Mouse (Mus musculus) embryonic facial prominence, embryonic 15.5 days (tissue): ENCODE measurements around the gene Il4i1. TPM values are rescaled to one million over a fixed set of nuclear protein-coding genes. Genes with fewer than 3 reads are reported as not detected.

Experiments
- ATAC-seq: fragments of 200-750 bp; cut with Nextera tagmentation; 2 replicates; pipeline ENCODE4 v1.8.0; 2017; ENCODE audit warnings: low read depth, moderate TSS enrichment; ENCODE audit not compliant: insufficient number of reproducible peaks, low FRiP score, low TSS enrichment
- H3K27ac ChIP-seq: fragments of 300-500 bp; sonication (generic); replicated peaks from 2 replicates; pipeline ENCODE4 v1.5.1; 2015; ENCODE audit warnings: mild to moderate bottlenecking, inconsistent platforms
- H3K27me3 ChIP-seq: fragments of 300-500 bp; sonication (generic); 2 replicates; pipeline ENCODE4 v1.6.1; 2015; ENCODE audit warnings: inconsistent platforms
- H3K36me3 ChIP-seq: fragments of 300-500 bp; sonication (generic); 2 replicates; pipeline ENCODE4 v1.6.1; 2015; ENCODE audit warnings: mild to moderate bottlenecking, inconsistent platforms
- H3K4me1 ChIP-seq: fragments of 300-500 bp; sonication (generic); 2 replicates; pipeline ENCODE4 v1.6.1; 2015; ENCODE audit warnings: inconsistent platforms
- H3K4me2 ChIP-seq: fragments of 300-500 bp; sonication (generic); replicated peaks from 2 replicates; pipeline ENCODE4 v1.6.1; 2015; ENCODE audit warnings: mild to moderate bottlenecking, inconsistent platforms
- H3K4me3 ChIP-seq: fragments of 300-500 bp; sonication (generic); replicated peaks from 2 replicates; pipeline ENCODE4 v1.5.1; 2015; ENCODE audit warnings: mild to moderate bottlenecking, inconsistent platforms
- H3K9ac ChIP-seq: fragments of 300-500 bp; sonication (generic); 2 replicates; pipeline ENCODE4 v1.6.1; 2015; ENCODE audit warnings: inconsistent platforms
- H3K9me3 ChIP-seq: fragments of 300-500 bp; sonication (generic); replicated peaks from 2 replicates; pipeline ENCODE4 v1.6.1; 2016; ENCODE audit warnings: inconsistent platforms
- WGBS: fragments of 180-500 bp; shearing (Covaris S2); methylation state at CpG from one replicate; pipeline ENCODE4 v1.1.7; 2015; 5-methylcytosine and 5-hydroxymethylcytosine counted together
- polyA plus RNA-seq: library from polyadenylated mRNA; unstranded; fragments of >200 nt; fragmentation: Nextera tagmentation; extraction: Ambion mirVana; gene quantifications from 2 replicates; pipeline ENCODE4 v1.2.1, GENCODE M21; 2015

The Il4i1 gene
- polyA plus RNA-seq, 1 experiment from 2014 or later = 1.6 TPM

- WGBS = 74% methylated on average over 4 of the region's 4 CpGs
- no peak overlapping the region for H3K4me2 ChIP-seq
- H3K27me3 ChIP-seq = no peaks in the 10 kb centered on the region
- H3K4me1 ChIP-seq = peaks cover 9% of the 10 kb centered on the region; the same call in 1 of the 2 replicates
- H3K9ac ChIP-seq = no peak overlapping the region
- H3K27ac ChIP-seq = no peak overlapping the region
- ATAC-seq = no peak
- H3K36me3 ChIP-seq = peaks cover 27% of the 10 kb centered on the region
- H3K9me3 ChIP-seq = no peaks in the 10 kb centered on the region
- no peak overlapping the region for H3K4me3 ChIP-seq
These were observed 5.8 kb upstream of the Il4i1 start for GRCm38 (mm10) chr7:44810365-44810764.

DNA sequence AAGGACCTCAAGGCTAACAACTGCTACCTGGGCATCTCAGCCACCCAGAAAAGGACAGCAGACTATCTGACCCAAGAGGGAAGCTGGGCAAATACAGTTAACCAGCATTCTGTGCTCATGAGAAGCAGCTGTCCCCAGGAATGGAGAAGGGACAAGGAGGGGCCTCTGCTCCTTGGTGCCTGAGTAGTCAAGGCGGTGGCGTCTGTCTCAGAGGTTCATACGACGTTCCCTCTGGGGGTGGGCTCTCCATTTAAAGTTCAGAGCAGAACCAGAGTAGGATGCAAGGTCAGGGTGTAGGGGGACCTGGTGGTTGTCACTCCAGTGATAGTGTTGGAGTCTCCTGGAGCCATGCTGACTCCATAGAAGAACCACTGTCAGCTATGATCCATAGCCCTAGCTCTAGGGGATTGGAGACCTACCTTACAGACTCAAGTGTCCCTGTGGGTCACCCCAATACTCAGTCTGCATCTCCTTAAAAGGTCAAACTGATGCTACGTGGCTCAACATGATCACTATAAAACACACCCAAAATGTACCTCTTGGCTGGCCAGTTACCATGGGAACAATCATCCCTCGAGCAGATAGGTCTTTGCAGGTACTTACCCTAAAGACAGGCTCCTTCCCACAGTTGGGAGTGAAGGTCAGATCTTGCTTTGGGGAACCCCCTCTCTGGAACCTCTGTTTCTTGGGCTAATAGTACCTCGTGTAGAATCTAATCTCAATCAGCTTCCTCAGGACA, 5.2 kb upstream of the Il4i1 start:
- WGBS = 84% methylated on average over 7 of the region's 7 CpGs
- Histone ChIP-seq H3K27ac (no peak overlapping the region), H3K27me3 (no peaks in the 10 kb centered on the region), H3K9me3 (no peaks in the 10 kb centered on the region), H3K4me2 (no peak overlapping the region), H3K36me3 (peaks cover 27% of the 10 kb centered on the region), H3K9ac (no peak overlapping the region), H3K4me1 (peaks cover 10% of the 10 kb centered on the region; the same call in 1 of the 2 replicates), H3K4me3 (no peak overlapping the region)
- no peak for ATAC-seq

- 91% methylated on average over 18 of the region's 20 CpGs for WGBS
- Histone ChIP-seq H3K27ac (no peak overlapping the region), H3K36me3 (peaks cover 27% of the 10 kb centered on the region), H3K27me3 (no peaks in the 10 kb centered on the region), H3K4me3 (no peak overlapping the region), H3K9ac (no peak overlapping the region), H3K4me2 (no peak overlapping the region), H3K4me1 (peaks cover 17% of the 10 kb centered on the region), H3K9me3 (no peaks in the 10 kb centered on the region)
- ATAC-seq = no peak
These were observed 3.4 kb upstream of the Il4i1 start for GRCm38 (mm10) chr7:44812651-44813325.

DNA sequence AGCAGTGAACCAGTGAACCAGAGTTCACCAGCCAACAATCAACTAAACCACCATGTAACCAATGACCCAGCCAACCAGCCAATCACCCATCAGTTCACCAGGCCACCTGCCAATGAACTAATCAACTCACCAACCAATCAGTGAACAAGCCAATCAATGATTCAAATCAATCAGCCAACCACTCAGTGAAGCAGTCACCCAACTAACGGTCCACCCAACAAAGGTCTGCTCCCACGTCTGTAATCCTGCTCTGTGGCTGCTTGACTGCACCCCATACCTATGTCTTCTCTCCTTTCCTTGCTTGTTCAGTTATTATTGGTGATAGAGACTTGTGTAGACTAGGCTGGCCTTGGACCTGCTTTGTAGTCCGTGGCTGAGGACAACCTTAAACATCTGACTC, 2.2 kb upstream of the Il4i1 start:
- H3K4me1 ChIP-seq = peaks cover 29% of the 10 kb centered on the region
- H3K9ac ChIP-seq = no peak overlapping the region
- H3K4me3 ChIP-seq = no peak overlapping the region
- no peaks in the 10 kb centered on the region for H3K27me3 ChIP-seq
- WGBS = 91% methylated on average over 3 of the region's 3 CpGs
- no peaks in the 10 kb centered on the region for H3K9me3 ChIP-seq
- H3K36me3 ChIP-seq = peaks cover 27% of the 10 kb centered on the region
- H3K4me2 ChIP-seq = no peak overlapping the region
- no peak for ATAC-seq
- H3K27ac ChIP-seq = no peak overlapping the region

DNA sequence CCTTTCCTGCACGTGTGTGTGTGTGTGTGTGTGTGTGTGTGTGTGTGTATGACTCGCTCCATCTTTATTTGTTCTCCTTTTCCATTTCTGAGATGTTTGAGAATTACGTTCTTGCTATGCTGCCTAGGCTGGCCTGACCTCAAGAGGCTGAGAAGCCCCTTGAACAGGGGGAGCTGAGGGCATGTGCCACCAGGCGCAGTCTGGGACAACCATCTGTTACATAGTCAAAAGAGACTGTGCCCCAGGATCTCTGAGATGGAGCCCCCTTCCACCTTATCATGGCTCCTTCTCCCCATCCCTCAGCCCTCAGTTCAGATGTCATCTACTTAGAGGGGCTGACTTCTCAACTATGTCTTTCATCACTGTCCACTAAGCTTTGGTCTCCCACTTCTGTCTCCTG, 1.8 kb upstream of the Il4i1 start:
- no peak overlapping the region for H3K27ac ChIP-seq
- no peaks in the 10 kb centered on the region for H3K27me3 ChIP-seq
- H3K9me3 ChIP-seq = no peaks in the 10 kb centered on the region
- 93% methylated on average over 4 of the region's 4 CpGs for WGBS
- no peak for ATAC-seq
- H3K36me3 ChIP-seq = peaks cover 27% of the 10 kb centered on the region
- H3K4me3 ChIP-seq = no peak overlapping the region
- H3K4me1 ChIP-seq = peaks cover 34% of the 10 kb centered on the region
- peak overlapping the region; percentile 71; the same call in 1 of the 2 replicates for H3K4me2 ChIP-seq
- no peak overlapping the region for H3K9ac ChIP-seq

DNA sequence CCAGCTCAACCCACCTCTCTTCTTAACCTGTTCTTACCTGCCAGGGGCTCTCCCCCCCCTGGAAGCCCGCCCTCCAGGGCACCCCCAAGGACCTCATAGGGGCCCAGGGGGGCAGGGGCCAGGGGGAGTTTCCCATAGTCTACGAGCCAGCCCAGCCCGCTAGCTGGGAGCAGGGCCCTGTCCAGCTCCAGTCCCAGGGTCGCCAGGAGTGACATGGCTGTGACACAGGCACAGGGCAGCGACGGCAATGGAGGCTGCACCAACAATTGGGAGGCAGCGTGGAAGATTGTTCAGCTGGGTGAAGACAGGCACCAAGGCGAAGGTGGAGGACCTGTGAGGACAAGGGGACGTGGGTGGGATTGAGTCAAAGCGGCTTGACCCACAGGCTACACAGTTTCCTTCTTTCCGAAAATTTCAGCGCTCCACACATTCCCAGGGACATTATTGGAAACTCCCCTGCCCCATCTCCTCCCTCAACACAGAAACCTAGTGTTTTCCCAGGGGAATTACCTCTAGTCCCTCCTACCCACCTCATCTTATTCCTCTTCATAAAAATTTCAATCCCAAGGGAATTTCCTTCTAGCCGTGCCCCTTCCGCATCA, 1.1 kb upstream of the Il4i1 start:
- no peak for ATAC-seq
- Histone ChIP-seq H3K27me3 (no peaks in the 10 kb centered on the region), H3K4me3 (peak overlapping the region; percentile 87), H3K36me3 (peaks cover 27% of the 10 kb centered on the region), H3K27ac (peak overlapping the region; percentile 99), H3K4me2 (peak overlapping the region; percentile 71), H3K9me3 (no peaks in the 10 kb centered on the region), H3K9ac (peak overlapping the region; percentile 23), H3K4me1 (peaks cover 40% of the 10 kb centered on the region)
- 30% methylated on average over 14 of the region's 14 CpGs for WGBS

DNA sequence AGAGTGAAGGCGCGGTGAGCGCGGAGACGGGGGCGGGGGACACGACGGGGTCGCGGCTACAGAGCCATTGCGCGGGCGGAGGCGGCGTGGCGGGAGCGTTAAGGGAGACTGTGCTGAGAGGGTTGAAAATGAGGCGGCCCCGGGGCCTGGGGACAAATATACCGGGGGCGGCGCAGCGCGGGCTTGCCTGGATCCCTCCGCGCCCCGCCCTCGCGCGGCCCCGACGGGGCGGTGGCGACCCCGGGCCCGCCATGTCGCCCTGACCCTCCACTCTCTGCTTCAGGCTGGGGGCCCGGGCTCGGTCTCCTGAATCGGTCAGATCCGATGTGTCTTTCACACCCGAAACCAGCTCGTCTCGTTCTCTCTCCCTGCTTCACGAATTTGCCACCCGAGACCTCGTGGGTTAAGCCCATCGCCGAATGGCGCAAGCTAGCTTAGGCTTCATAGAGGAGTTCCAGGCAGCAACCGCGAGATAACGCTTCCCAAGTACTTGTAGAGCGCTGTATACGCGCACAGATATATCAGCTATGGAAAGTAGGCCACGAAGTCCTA, 359 bp downstream of the Il4i1 start, which contains the start of gene Atf5:
Gene Atf5 (minus strand): TSS at position 189 of the 552 bp plus-strand sequence.
- peak; percentile 55 for ATAC-seq
- Histone ChIP-seq H3K27me3 (no peaks in the 10 kb centered on the region), H3K27ac (peak within 1 kb of the TSS; percentile 99), H3K9ac (peak within 1 kb of the TSS; percentile 86), H3K9me3 (no peaks in the 10 kb centered on the region), H3K36me3 (peaks cover 18% of the 10 kb centered on the region), H3K4me1 (peaks cover 47% of the 10 kb centered on the region), H3K4me2 (peak within 1 kb of the TSS; percentile 71), H3K4me3 (peak within 1 kb of the TSS; percentile 87)
- WGBS = under 1% methylated on average over 57 of the region's 57 CpGs

- Histone ChIP-seq H3K9me3 (no peaks in the 10 kb centered on the region), H3K4me3 (peak overlapping the region; percentile 87), H3K27ac (peak overlapping the region; percentile 99; the same call in 1 of the 2 replicates), H3K4me1 (peaks cover 47% of the 10 kb centered on the region), H3K9ac (peak overlapping the region; percentile 86), H3K27me3 (no peaks in the 10 kb centered on the region), H3K4me2 (peak overlapping the region; percentile 71), H3K36me3 (peaks cover 10% of the 10 kb centered on the region; the same call in 1 of the 2 replicates)
- ATAC-seq = no peak
- WGBS = 16% methylated on average over 3 of the region's 3 CpGs
These were observed 1.3 kb downstream of the Il4i1 start for GRCm38 (mm10) chr7:44817441-44817840.

GRCm38 (mm10) chr7:44818164-44818563, 2.0 kb downstream of the Il4i1 start:
- Histone ChIP-seq H3K4me3 (peak overlapping the region; percentile 87), H3K27ac (no peak overlapping the region), H3K4me2 (peak overlapping the region; percentile 71), H3K9me3 (no peaks in the 10 kb centered on the region), H3K4me1 (peaks cover 52% of the 10 kb centered on the region), H3K27me3 (no peaks in the 10 kb centered on the region), H3K9ac (no peak overlapping the region), H3K36me3 (peaks cover 10% of the 10 kb centered on the region; the same call in 1 of the 2 replicates)
- 45% methylated on average over 2 of the region's 2 CpGs for WGBS
- ATAC-seq = no peak

- 33% methylated on average over 6 of the region's 6 CpGs for WGBS
These were observed 2.6 kb downstream of the Il4i1 start for GRCm38 (mm10) chr7:44818751-44819235.

GRCm38 (mm10) chr7:44819391-44819790, 3.2 kb downstream of the Il4i1 start:
- no peak for ATAC-seq
- peak overlapping the region; percentile 71 for H3K4me2 ChIP-seq
- peaks cover 60% of the 10 kb centered on the region for H3K4me1 ChIP-seq
- peak overlapping the region; percentile 24; the same call in 1 of the 2 replicates for H3K9ac ChIP-seq
- no peaks in the 10 kb centered on the region for H3K27me3 ChIP-seq
- WGBS = 92% methylated on average over 2 of the region's 2 CpGs
- no peaks in the 10 kb centered on the region for H3K9me3 ChIP-seq
- no peaks in the 10 kb centered on the region for H3K36me3 ChIP-seq
- H3K4me3 ChIP-seq = peak overlapping the region; percentile 87
- H3K27ac ChIP-seq = peak overlapping the region; percentile 39; the same call in 1 of the 2 replicates

More at GRCm38 (mm10) chr7:44818751-44819235, 2.6 kb downstream of the Il4i1 start:
- ATAC-seq = no peak
- Histone ChIP-seq H3K27ac (peak overlapping the region; percentile 39; the same call in 1 of the 2 replicates), H3K27me3 (no peaks in the 10 kb centered on the region), H3K4me2 (peak overlapping the region; percentile 71), H3K4me3 (peak overlapping the region; percentile 87), H3K36me3 (peaks cover 4% of the 10 kb centered on the region; the same call in 1 of the 2 replicates), H3K9me3 (no peaks in the 10 kb centered on the region), H3K9ac (peak overlapping the region; percentile 24), H3K4me1 (peaks cover 58% of the 10 kb centered on the region)
